Mouse (Mus musculus) liver, adult 2 months (tissue): Measurements from ENCODE around the gene Orai1.

Source experiments
- CTCF ChIP-seq: fragments of 200-500 bp; IDR thresholded peaks from 2 replicates; pipeline ENCODE4 v1.5.1; 2011; ENCODE audit warnings: low read depth, low read length, control low read depth
- POLR2A ChIP-seq: fragments of 200-500 bp; IDR thresholded peaks from 2 replicates; pipeline ENCODE4 v1.6.1; 2011; ENCODE audit warnings: low read length, control low read depth; ENCODE audit not compliant: insufficient read depth; ENCODE audit errors: extremely low read depth

DNA sequence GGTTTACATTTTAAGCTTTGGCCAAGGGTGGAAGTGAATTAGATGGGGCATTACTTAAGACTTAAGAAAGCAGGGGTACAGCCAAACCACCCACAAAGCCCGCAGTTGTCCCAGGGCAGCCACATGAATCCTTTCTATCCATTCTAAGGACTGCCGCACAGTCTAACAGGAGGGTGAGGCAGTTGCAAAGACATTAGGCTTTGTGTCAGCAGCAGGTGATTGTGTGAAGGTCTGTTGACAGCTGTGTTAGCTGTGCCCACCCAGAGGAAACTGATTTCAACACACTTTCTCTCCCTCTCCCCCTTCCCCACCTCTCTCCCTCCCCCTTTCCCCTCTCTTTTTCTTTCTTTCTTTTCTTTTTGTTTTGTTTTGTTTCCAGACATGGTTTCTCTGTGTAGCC, 53.8 kb downstream of the Orai1 start:
- TF ChIP-seq POLR2A, result no peak
- no peak for TF ChIP-seq CTCF
